Mouse (Mus musculus) urinary bladder, postnatal 36 days (tissue): ENCODE measurements around the gene Gm43517.

Experiments
- DNase-seq, 2 experiments: peaks; one replicate each; pipeline ENCODE4 v3.0.0; 2022; ENCODE audit warnings: low spot score in 2 of 2, mixed read lengths in 1 of 2

The Gm43517 gene

DNA sequence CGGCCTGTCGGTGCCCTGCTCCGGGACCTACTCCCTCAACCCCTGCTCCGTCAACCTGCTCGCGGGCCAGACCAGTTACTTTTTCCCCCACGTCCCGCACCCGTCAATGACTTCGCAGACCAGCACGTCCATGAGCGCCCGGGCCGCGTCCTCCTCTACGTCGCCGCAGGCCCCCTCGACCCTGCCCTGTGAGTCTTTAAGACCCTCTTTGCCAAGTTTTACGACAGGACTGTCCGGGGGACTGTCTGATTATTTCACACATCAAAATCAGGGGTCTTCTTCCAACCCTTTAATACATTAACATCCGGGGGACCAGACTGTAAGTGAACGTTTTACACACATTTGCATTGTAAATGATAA, 637 bp downstream of the Gm43517 start:
- no peak for DNase-seq

DNA sequence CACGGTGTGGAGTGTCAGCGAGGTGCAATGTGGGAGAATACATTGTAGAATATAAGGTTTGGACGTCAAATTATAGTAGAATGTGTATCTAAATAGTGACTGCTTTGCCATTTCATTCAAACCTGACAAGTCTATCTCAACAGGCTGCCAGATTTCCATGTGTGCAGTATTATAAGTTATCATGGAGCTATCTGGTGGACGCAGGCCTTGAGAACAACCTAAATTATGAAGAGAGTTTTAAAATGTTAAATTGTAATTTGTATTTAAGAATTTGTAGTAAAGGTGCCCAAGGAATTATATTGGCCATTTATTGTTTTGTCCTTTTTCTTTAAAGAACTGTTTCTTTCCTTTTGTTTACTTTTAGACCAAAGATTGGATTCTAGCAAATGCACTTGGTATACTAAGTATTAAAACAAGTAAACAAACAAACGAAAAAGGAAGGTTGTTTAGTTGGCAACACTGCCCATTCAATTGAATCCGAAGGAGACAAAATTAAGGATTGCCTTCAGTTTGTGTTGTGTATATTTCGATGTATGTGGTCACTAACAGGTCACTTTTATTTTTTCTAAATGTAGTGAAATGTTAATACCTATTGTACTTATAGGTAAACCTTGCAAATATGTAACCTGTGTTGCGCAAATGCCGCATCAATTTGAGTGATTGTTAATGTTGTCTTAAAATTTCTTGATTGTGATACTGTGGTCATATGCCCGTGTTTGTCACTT, 1.3 kb downstream of the Gm43517 start:
- DNase-seq = no peak

DNA sequence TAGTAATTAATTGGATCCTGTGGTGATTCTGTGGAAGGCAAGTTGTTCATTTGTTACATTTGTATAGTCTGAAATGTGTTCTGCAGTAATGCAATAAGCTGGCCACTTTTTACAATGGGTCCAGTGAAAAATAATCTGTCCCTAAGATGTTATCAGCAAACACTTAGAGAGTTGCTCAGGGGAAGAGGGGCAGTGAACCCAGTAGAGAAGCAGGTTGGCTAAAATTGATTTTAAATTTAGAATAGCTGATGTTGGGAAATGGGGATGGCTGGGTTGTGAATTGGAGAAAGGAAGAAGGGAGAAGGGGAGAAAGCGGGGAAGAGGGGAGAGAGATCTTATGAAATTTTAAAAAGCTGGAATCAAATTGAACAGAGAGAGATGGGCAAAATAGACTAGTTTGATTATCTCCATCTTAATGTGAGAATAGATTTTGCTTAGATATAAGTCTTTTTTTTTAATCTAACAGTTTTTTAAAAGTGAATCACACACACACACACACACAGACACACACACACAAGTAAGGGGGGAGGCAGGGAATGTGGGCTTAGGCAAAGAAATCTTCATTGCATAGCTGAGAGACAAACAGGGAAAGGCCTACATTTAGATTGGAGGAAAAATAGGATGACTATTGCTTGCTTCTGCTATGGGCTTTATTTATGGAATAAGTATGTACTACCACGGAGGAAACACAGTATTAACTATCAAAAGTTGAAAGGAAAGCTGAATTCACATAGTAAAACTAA, 3.1 kb downstream of the Gm43517 start:
- DNase-seq = no peak

DNA sequence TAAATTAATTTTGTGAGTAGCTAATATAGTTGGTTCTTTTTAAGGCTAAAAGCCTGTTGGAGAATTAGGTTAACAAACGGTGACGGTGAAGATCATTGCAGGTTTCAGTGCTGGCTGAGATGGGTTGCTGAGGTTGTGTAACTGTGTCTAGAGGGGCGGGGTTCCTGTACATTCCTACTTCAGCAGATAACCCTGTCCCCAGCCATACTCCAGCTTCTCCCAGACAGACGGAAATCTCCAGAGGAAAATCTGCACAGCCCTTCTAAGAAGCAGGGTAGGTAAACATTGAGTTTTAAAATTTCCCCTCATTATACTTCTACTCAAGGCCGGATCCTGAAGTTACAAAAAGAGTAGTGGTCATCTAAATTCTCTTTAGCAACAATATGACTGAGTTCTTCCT, 4.7 kb downstream of the Gm43517 start:
- DNase-seq = no peak

DNA sequence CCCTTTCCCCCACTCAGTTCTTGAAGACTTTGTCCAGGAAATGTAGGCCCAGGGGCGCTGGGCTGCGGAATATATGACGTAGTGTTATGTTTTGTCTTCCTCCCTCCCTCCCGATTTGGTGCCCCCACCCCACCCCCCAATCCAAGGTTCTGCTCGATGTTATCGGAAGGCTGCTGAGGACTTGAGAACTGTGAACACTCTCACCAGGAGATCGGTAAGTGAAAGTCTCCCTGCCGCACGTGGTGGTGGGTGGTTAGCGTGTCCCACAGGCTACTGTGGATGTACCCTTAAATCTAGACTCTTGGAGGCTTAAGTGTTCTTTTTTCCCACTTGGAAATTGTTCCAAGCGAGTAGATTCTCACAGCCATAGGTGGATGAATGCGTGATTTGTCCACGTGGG, 5.3 kb downstream of the Gm43517 start:
- DNase-seq = no peak

DNA sequence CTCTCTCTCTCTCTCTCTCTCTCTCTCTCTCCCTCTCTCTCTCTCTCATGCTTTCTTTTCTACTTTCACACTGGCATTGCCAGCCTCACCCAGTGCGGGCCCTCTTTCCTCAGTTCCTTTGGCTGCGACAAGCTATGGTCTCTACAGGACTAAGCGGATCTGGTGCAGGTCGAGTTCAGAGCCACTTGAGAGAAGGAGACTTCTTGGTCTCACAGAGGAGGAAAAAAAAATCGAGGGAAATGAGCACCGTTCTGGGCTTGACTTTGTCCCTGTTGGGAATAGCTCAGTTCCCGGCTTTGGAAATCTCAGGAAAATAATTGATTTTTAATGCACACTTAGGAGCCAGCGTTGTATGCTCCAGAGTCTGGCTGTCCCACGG, 5.9 kb downstream of the Gm43517 start:
- no peak for DNase-seq

DNA sequence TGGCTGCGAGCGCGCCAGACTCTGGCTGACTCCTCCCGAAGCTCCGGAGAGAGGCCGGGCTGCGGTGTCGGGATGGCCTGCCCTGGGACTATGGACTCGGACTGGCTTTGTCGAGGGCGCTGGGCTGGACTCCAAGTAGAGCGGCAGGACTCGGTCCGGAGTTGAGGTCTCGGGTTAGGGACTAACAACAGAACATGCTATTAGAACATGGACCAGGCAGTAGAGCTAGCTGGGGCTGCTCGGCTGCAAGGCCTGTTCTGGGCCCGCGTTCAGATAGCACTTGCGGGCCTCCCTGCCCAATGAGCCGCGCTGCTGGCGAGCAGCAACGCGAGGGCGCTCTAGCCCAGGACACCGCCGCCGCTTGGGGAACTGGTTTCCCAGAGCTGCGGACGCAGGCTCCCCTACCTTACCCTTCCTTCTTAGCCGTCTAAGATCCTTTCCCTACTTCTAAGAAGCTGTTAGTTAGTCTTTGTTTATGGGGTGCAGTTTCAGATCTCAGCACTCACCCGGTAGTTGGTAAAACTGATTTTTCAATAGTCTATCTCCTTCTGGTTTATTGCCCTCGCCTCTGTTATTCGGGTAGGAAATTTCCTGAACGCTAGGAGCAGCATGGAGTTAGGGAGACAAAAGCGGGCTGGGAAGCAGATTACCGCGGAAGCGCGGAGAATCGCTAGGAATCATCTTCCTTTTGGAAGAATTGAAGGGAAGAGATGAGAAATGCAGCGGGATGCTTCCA, 6.5 kb downstream of the Gm43517 start:
- no peak for DNase-seq

DNA sequence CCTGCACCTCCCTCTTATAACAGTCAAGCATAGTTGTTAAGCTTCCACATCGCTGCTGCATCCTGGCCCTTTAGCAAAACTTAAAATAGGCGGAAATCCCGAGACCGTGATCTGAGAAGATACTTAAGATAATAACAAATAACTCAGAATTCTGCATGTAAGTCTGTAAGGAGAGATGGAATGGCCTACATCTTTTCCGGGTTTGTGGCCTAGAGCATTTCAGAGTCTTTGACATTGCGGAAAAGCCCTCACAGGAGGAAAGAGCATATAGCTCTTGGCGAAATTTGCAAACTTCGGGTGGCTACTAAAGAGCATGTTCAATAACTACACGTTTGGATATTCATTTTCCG, 7.0 kb downstream of the Gm43517 start:
- DNase-seq = no peak

DNA sequence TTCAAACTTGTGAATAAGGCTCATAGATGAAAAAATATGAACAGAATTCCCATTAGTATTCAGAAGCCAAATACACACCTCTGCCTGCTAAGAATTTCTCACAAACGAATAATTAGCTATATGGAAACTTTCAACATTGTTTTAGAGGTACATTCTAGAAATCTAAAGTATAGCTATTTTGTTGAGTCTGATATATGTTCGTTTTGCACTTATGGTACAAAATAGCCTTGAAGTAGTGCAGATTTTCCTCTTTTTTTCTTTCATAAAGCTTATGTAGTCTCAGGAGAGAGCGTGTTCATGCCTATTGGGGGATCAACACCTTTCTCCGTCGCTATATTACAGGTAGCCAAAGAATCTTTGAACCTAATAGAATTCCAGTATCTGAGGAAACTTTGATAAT, 7.9 kb downstream of the Gm43517 start:
- no peak for DNase-seq

DNA sequence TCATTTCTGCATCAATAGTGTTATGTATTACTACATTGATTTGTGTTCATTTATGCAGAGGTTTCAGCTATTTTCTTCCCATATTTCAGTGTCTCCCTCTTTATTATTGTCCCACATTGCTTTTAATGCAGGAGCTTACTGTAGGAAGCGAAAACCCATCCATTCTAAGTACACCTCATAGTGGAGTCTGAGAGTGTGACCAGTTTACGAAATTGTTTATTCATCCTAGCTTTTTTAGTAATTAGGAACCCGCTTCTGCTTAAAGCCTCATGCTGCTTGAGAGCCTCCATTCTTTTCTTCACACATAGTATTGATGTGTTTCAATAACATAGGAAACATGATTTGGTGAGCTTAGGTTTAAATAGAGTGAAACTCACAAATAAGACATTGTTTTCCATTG, 8.7 kb downstream of the Gm43517 start:
- no peak for DNase-seq

DNA sequence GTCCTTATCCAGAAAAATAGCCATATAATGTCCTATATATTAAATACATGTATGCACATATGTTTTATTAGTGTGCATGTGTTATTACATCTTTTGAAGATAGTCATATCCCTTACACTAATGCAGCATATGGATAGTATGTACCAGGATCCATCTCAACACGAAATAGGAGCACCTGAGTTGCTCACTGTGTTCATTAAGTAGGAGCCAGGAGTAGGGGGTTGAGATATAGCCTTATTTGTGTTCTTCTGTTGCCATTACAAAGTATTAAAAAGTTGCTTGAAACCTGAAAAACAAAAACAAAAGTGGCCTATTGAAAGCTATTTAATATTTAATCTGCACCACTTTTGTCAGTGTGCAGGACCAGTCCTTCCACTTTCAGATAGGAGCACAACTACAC, 9.2 kb downstream of the Gm43517 start:
- no peak for DNase-seq

DNA sequence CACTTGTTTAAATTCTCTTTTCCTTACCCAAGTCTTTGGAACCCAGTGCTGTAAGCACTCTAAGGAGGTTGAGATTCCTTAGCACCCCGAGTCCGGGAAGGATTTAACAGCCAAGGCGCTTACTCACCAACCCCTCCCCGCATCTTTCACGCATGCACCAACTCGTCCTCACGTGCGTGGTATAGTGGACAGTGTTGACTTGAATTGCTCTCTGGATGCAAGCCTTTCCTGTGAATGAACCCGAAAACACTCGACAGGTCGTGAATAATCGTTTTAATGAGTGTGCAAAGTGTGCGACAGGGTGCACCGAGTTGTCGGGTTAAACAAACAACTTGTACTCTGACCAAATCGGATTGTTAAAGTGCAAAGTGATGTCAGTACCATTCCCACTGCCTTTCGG, 9.9 kb downstream of the Gm43517 start:
- no peak for DNase-seq

DNA sequence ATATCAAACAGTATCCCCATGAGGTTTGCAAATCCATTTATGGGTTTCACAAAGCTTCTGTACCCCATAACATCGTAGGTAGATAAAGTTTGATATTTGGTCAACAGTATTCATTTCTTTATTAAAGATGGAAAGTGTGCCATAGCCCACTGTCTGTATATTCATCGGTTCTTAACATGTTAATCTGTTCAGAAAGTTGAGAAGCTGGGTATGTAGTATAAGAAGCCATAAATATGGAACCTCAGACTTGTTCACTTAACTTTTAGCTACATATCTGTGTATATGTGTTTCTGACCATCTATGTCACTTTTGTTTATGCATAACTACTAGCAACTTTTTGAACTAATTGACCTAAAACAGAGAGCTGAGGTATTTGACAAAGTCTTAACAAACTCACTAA, 11.0 kb downstream of the Gm43517 start:
- DNase-seq = no peak

DNA sequence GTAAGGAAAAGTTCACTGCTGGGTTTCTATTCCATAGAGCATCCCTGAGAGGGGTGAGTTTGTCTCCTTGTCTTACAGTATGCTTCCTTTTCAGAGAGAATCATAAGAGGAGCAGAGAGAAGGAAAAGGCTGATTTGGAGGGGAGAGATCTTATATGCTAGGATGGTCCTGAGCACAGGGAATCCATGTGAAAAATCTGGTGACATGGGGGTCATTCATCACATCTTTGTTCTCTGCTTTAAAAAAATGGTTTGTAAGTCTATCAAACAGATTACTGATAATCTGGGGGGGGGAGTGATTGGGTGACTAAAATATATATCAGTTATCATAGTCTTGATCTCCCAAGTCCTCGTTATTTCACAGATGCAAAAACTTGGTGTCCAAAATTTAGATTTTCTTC, 11.8 kb downstream of the Gm43517 start:
- DNase-seq = no peak

DNA sequence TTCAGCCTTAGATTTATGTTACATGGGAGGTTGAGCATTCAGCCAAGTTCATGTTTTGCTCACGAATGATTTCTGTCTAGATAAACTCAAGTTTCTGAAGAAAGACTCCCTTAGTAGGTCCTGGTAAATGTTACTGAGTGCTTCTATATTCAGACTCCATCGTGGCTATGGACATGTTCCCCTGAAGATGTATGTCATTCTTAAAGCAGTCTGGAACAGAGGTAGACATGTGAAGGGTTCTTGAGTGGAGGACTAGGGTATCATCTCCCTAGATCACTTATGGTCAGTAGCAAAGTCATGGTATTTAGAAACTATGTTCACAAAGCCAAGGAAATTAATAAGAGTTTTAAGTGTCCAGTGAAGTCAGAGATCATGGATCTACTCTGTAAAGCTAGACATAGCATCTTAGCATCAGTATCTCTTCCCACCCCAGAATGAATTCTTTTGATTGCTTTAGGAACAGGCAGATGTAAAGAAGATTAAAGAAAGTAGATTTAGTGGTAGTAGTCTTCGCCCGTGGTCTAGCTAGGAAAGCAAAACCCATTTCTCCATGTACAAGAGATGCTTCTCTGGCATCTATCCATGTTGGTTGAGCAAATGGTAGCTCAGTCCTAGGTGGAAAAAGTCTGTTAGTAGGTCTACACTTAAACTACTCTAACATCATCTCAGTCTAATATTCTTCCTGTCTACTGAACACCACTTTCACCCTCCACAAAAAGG, 12.6 kb downstream of the Gm43517 start:
- DNase-seq = no peak

DNA sequence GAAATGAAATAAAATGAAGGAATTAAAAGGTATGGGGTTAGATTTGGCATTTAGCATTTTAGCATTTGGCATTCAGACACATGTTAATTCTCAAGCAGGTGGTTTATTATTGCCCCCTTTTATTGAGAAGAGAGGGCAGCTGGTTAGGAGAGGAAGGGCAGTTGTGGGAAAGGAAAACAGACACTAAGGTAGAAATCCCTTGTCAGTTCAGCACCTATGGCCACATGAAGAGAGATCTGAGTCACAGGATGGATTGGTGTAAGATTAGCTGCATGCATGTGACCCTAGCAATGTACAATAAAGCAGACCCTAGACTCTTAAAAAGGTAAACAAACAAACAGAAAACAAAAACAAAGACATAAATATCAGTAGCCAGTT, 13.2 kb downstream of the Gm43517 start:
- DNase-seq = no peak

DNA sequence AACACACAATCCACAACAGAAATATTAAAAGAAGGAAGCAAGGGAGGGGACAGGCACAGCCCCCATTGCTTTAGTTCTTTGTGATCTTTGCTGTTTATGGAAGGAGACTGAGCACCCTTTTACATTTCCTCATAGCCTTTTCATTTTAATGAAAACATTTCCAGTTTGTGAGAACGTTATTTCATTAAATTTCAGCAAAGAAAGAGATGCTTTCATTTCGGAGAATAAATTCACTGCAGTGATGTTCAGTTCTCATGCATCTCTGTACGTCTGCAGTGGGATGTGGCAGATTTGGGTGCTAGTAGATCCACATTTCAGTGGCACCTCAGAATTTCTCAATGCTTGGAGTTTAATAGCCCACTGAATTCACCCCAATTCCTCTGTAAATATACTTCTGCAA, 13.7 kb downstream of the Gm43517 start:
- DNase-seq = no peak

DNA sequence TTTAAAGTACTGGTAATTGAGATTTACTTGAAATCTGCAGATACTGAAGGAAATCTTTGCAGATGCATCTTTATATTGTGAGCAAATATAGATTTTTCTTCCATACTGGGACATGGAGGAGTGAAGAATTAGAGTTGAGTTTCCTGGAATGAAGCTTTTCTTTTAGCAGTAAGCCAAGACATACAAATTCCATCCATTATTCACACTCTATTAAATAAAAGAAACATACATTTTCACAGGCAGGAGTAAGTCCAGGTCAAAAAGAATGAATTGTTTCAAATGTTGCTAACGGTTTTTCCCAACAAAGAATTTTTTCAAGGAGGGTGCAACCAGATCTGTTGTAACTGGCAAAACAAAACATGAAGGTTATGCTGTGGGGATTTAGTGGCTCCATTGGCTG, 14.6 kb downstream of the Gm43517 start:
- no peak for DNase-seq

DNA sequence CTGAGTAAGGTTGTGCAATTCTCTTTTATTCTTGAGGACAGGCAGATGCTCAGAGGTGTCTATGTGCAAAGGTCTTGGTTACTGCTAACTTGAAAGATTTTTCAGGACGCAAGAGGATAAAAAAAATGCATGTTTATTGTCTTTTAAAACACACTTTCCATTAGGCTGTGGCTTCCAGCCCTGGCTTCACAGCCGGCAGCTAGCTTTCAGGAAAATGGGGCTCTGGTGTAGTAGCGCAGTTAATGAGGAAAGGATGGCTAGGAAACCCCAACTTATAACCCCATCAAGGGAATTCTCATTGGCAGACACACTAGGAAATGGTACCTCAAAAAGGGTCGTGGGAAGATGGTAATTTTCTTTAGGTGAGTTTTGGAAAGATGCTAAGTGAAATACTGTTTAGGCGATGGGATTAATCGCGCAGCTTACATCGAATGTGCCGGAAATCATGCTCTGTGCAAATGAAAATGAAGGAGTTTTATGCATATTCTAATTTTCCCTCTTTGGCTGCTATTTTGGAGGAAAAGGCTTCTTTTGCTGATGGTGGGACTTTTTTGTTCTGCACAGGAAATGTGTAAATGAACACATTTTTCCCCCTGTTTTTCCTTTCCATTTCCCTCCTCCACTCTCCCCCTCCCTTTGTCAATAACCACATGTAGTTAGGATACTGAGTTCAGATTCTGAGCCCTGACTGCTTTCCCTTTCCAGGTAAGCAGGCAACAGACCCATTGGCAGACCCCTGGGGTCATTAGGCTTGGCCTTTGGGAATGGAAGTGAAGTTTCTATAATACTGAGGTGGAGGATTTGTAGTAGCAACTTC, 15.3 kb downstream of the Gm43517 start:
- DNase-seq = no peak

DNA sequence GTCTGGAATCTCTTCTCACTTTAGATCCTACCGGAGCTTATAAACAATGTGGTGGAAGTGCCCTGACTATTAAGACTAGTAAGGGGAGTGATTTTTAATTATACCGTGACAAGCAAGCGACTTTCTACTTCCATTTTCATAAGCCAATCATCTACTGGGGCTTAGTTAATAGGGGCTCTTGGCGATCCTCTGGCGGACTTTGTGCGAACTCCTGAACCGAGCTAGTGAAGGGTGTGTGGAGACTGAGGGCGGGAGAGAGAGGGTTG, 15.8 kb downstream of the Gm43517 start:
- no peak for DNase-seq

DNA sequence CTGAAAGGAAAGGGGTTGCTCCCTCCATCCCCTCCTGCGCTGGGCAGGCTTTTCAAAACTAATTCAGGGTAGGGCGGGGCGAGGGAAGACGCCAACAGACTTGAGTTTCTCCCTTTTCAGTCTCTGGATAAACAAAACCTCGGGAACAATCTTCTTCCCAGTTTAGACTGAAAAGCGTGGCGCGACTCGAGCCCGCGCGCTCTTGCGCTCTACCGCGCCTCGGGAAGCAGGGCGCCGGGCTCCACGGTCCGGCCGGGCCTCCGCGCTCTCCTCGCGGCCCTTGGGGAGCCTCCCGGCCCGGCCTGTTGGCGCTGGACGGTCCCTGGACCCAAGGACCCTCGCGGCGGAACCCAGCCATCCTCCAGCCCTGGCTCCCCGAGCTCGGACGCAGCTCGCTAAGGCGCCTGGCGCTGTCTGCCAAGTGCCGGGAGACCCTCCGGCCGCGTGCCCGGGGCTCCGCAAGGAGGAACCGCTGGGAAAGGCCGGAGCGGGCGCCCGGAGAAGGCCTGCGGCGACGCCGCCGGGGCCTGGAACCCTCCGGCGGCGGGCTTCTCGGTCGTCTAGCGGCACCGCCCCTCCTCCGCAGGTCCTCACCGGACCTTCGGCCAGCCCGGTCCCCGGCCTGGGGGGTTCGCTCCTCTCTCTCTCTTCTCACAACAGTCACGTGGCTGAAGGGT, 16.3 kb downstream of the Gm43517 start:
- no peak for DNase-seq

DNA sequence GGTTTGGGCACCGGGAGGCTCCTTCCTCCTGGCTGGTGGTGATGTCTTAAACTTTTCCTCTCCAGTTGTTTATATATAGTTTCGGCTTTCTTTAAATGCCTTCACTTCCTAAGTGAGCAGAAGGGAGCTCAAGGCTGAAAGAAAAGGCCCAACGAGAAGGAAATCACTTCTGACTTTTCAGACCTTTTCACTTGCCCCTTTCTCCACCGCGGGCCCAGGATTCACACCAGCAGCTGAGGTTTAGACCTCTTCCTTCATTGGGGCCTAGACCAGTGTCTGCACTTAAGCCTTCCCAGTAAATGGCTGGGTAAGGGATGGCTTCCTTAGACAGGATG, 16.8 kb downstream of the Gm43517 start:
- no peak for DNase-seq
